Mouse (Mus musculus): ENCODE measurements at regions not wholly inside any gene's neighbourhood (a gene's known extent, or its start where the extent isn't known, plus 50 kb on each side); places are given as distances from the start of the nearest gene placed in this dataset.

GRCm38 (mm10) chr7:69949647-69950121, 416.9 kb downstream of the Nr2f2 start:
- TF ChIP-seq EP300 (IDR thresholded peaks at IDR 0.05; ENCODE audit: low read depth): no peak
- TF ChIP-seq CTCF (IDR thresholded peaks at IDR 0.05; ENCODE audit: low read depth): no peak
